Mouse (Mus musculus) spleen, adult 2 months (tissue): ENCODE data around the gene Clcf1.

ENCODE experiments used
- CTCF ChIP-seq: fragments of 200-500 bp; IDR thresholded peaks from 2 replicates; pipeline ENCODE4 v1.5.1; 2011; ENCODE audit warnings: mild to moderate bottlenecking, inconsistent platforms; ENCODE audit not compliant: insufficient read depth, insufficient read length, insufficient replicate concordance; ENCODE audit errors: extremely low read depth
- POLR2A ChIP-seq: fragments of 200-500 bp; IDR thresholded peaks from 2 replicates; pipeline ENCODE4 v1.6.1; 2011; ENCODE audit warnings: low read depth, low read length, inconsistent platforms

GRCm38 (mm10) chr19:4230415-4230814 lies 16.4 kb downstream of the Clcf1 start:
- TF ChIP-seq POLR2A (no peak), CTCF (no peak)
